Mouse (Mus musculus): ENCODE measurements around the gene Fbxo8. TPM values are rescaled to one million over a fixed set of nuclear protein-coding genes. Genes with fewer than 3 reads are reported as not detected.

Fbxo8 gene
- polyA plus RNA-seq, 1 experiment, result 32.8 TPM

- TF ChIP-seq POLR2A (IDR thresholded peaks at IDR 0.05; ENCODE audit: low read depth, low read length) (no peak), CTCF (IDR thresholded peaks at IDR 0.05; ENCODE audit: borderline replicate concordance, insufficient read depth, low read length) (no peak)
- Histone ChIP-seq H3K27ac (ENCODE audit: insufficient read depth, low read length) (no peak overlapping the region), H3K4me1 (ENCODE audit: control insufficient read depth, insufficient read depth, low read length) (no peaks in the 10 kb centered on the region), H3K4me3 (ENCODE audit: insufficient read depth, low read length) (no peak overlapping the region)
Observed at GRCm38 (mm10) chr8:56621093-56621492, 70.2 kb downstream of the Fbxo8 start.

GRCm38 (mm10) chr8:56622470-56623024 is 71.7 kb downstream of the Fbxo8 start:
- no peak overlapping the region for H3K27ac ChIP-seq (ENCODE audit: insufficient read depth, low read length)
- no peak overlapping the region for H3K4me3 ChIP-seq (ENCODE audit: insufficient read depth, low read length)
- no peaks in the 10 kb centered on the region for H3K4me1 ChIP-seq (ENCODE audit: control insufficient read depth, insufficient read depth, low read length)

DNA sequence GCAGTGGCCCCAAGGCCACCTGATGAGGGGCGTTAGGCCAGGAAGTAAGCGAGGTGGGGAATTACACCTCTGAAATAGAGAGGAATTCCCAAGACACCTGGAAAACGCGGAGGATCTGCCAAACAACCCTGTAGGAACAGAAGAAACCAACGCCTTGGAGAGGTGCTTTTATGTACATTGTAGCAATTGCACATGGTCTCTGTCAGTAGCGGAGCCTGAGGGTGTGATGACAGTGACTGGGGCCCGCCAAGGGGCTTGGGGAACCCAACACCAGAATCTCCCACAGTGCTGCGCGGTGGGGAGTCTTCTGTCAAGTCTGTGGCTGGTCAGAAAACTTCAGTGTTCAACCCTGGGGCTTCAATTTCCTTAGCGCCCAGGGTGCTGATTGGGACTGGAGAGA is 72.5 kb downstream of the Fbxo8 start:
- no peak for TF ChIP-seq POLR2A (IDR thresholded peaks at IDR 0.05; ENCODE audit: low read depth, low read length)
- no peak for TF ChIP-seq CTCF (IDR thresholded peaks at IDR 0.05; ENCODE audit: borderline replicate concordance, insufficient read depth, low read length)
- Histone ChIP-seq H3K27ac (ENCODE audit: insufficient read depth, low read length) (no peak overlapping the region), H3K4me1 (ENCODE audit: control insufficient read depth, insufficient read depth, low read length) (no peaks in the 10 kb centered on the region), H3K4me3 (ENCODE audit: insufficient read depth, low read length) (no peak overlapping the region)

More at GRCm38 (mm10) chr8:56622470-56623024, 71.7 kb downstream of the Fbxo8 start:
- TF ChIP-seq POLR2A (IDR thresholded peaks at IDR 0.05; ENCODE audit: low read depth, low read length) (no peak), CTCF (IDR thresholded peaks at IDR 0.05; ENCODE audit: borderline replicate concordance, insufficient read depth, low read length) (no peak)

DNA sequence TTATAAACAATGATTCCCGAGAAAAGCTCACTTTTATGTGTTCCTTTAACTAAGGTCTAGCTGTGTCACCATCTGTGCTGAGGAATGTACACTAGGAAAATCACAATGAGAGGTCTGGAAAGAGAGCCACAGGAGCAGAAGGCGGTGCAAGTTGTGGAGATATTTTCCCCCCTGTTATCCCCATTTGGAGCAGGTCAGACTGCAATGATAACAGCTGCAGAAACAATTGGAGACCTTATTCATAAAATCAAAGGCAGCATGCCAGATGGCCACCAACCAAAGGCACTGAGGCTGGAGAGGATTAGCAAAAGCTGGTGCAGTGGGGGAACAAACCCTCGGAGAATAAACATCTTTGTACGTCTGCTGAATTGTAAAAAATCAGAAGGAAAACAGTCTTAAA is 78.3 kb downstream of the Fbxo8 start:
- no peak for TF ChIP-seq POLR2A (IDR thresholded peaks at IDR 0.05; ENCODE audit: low read depth, low read length)
- no peak for TF ChIP-seq CTCF (IDR thresholded peaks at IDR 0.05; ENCODE audit: borderline replicate concordance, insufficient read depth, low read length)
- Histone ChIP-seq H3K4me3 (ENCODE audit: insufficient read depth, low read length) (no peak overlapping the region), H3K4me1 (ENCODE audit: control insufficient read depth, insufficient read depth, low read length) (no peaks in the 10 kb centered on the region), H3K27ac (ENCODE audit: insufficient read depth, low read length) (no peak overlapping the region)

- Histone ChIP-seq H3K27ac (ENCODE audit: insufficient read depth, low read length) (no peak overlapping the region), H3K4me3 (ENCODE audit: insufficient read depth, low read length) (no peak overlapping the region), H3K4me1 (ENCODE audit: control insufficient read depth, insufficient read depth, low read length) (no peaks in the 10 kb centered on the region)
- no peak for TF ChIP-seq CTCF (IDR thresholded peaks at IDR 0.05; ENCODE audit: borderline replicate concordance, insufficient read depth, low read length)
- TF ChIP-seq POLR2A (IDR thresholded peaks at IDR 0.05; ENCODE audit: low read depth, low read length), result no peak
Observed at GRCm38 (mm10) chr8:56639277-56639676, 88.4 kb downstream of the Fbxo8 start.

Other genes starting within 250 kb of the Fbxo8 start
- gene Cep44, start within 50 bp of the Fbxo8 start, polyA plus RNA-seq (2011; ENCODE audit: insufficient read length, low read depth, missing spikeins), result 23.0 and 28.4 TPM in 2 replicates

Measured in embryonic fibroblast, embryonic 13.5 days (primary cell).